21 mouse cellular contexts compared by ENCODE assay signal in the genomic region with DNA sequence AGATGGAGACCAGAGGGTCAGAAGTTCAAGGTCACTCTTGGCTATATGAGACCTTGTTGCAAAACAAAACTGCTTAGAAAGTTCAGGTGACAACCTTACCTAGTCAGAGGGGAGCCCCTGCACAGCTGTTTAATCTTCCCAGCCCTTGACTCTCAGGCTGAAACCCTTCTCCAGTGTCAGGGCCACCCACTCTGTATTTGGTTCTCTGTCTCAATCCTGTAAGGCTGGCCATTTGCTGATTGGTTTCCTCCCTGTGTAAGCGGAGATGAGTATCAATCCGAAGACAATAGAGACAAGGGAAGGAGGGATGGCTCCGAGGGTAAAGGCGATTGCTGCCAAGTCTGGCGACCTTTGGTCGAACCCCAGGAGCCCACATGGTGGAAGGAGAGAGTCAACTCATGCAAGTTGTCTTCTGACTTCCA. TPM values are rescaled to one million over a fixed set of nuclear protein-coding genes. Genes with fewer than 3 reads are reported as not detected.
A peak's percentile ranks its signal among the peaks of the same experiment; 100 is the strongest.
DNase-seq lines count a peak whose midpoint lies in the region; TF ChIP-seq lines count a peak whose summit lies in the region.
"Had no signal": no experiment of that assay in that cellular context is flagged by ENCODE, and none has a peak within 500 bp of the region (broad histone marks: within the 10 kb centered on the region; RNA-seq: fewer than 3 reads in every experiment).

No protein-coding gene starts in this region.

- H3K27ac ChIP-seq in kidney, adult 2 months (ENCODE audit: insufficient read depth, low read depth, low read length), result no peak overlapping the region
- H3K27ac ChIP-seq: embryonic facial prominence, embryonic 15.5 days; forebrain, embryonic 13.5 days; heart, embryonic 10.5 days; hindbrain, embryonic 15.5 days; kidney, postnatal 0 days; liver, embryonic 13.5 days; lung, embryonic 15.5 days; midbrain, embryonic 15.5 days had no signal

- TF ChIP-seq CTCF in kidney, adult 2 months (conservative IDR thresholded peaks at IDR 0.05; ENCODE audit: insufficient read depth, insufficient read length, low read depth, low read length), result no peak

- 32% methylated on average over 6 of the region's 6 CpGs for WGBS in kidney, adult 2 months

- H3K4me1 ChIP-seq in kidney, adult 2 months (ENCODE audit: control insufficient read depth, insufficient read depth, low read length), result 0 out of 2 replicates have a peak, but pooled peaks cover 4% of the 10 kb centered on the region
- H3K4me1 ChIP-seq: forebrain, embryonic 13.5 days; hindbrain, embryonic 15.5 days; lung, embryonic 15.5 days; midbrain, embryonic 15.5 days had no signal

- intact Hi-C loops in left cerebral cortex, postnatal 36 days (cut with DNase I), result loop anchor here (10.0 kb wide), 1 partner anchor 65 kb away; no protein-coding TSS in a partner anchor

- no peak overlapping the region for H3K4me3 ChIP-seq in kidney, adult 2 months (ENCODE audit: insufficient read depth, low read depth, low read length)
- H3K4me3 ChIP-seq: embryonic facial prominence, embryonic 15.5 days; forebrain, embryonic 13.5 days; heart, embryonic 10.5 days; hindbrain, embryonic 15.5 days; liver, embryonic 13.5 days; lung, embryonic 15.5 days; midbrain, embryonic 15.5 days had no signal

- peak; percentile 39 for DNase-seq in kidney, adult 18-20 months
- DNase-seq in kidney, postnatal 4 days, result no peak
- peak; percentile 98 for DNase-seq in R1 (ENCODE audit: low read depth, low spot score)
- DNase-seq in kidney, adult 2 months, result peak; percentile 57
- DNase-seq in kidney, postnatal 36 days, result peak; percentile 46 to 64
- no peak for DNase-seq in left cerebral cortex, postnatal 36 days (ENCODE audit: low spot score in 2 of 2)
- DNase-seq in heart, adult 9 months (ENCODE audit: low spot score in 2 of 2), result no peak
- DNase-seq: adrenal gland, postnatal 14 days; B cell, adult 2 months; cerebellum, adult 11-12 months; gastrocnemius, postnatal 25 days; heart, postnatal 36 days; layer of hippocampus, postnatal 36 days; liver, embryonic 13.5 days had no signal

- no peaks in the 10 kb centered on the region for H3K27me3 ChIP-seq in kidney, adult 2 months (replicated peaks; ENCODE audit: control insufficient read depth, insufficient read depth, low read length)
- H3K27me3 ChIP-seq: embryonic facial prominence, embryonic 15.5 days; forebrain, embryonic 13.5 days; hindbrain, embryonic 15.5 days; liver, embryonic 13.5 days; lung, embryonic 15.5 days; midbrain, embryonic 15.5 days had no signal

- H3K36me3 ChIP-seq in kidney, adult 2 months (ENCODE audit: control insufficient read depth, insufficient read depth, low read length), result no peaks in the 10 kb centered on the region
- H3K36me3 ChIP-seq: embryonic facial prominence, embryonic 15.5 days; heart, embryonic 10.5 days; hindbrain, embryonic 15.5 days; liver, embryonic 13.5 days; lung, embryonic 15.5 days; midbrain, embryonic 15.5 days had no signal

- no peak for TF ChIP-seq POLR2A in kidney, adult 2 months (IDR thresholded peaks at IDR 0.05; ENCODE audit: low read depth, low read length)

RNA-seq across cellular contexts. Expression of gene Gtf2i, which starts 25.6 kb away (rescaled TPM):
- 86.4 and 103 TPM in 2 replicates for polyA plus RNA-seq in kidney, adult 2 months (2012; rRNA removed)
- 100 to 1,000 TPM; 212 to 223 TPM for total RNA-seq in left cerebral cortex, postnatal 36 days (2021)

Comparison
In these comparisons a context has a peak if more than half of its experiments do, and no peak if none do; other contexts are left out.
1. DNase-seq: peak in kidney, adult 18-20 months (single experiment), R1 (single experiment), kidney, adult 2 months (single experiment) and kidney, postnatal 36 days (2 of 2); none in kidney, postnatal 4 days (0 of 2), left cerebral cortex, postnatal 36 days (0 of 2) and heart, adult 9 months (0 of 2).